Mouse (Mus musculus): ENCODE measurements around the gene Cdan1.
"Not testable (repeated sequence)": the region's sequence is repeated elsewhere in the genome, so short reads cannot be mapped to it uniquely, and the experiment has no call there.

Cdan1 gene

DNA sequence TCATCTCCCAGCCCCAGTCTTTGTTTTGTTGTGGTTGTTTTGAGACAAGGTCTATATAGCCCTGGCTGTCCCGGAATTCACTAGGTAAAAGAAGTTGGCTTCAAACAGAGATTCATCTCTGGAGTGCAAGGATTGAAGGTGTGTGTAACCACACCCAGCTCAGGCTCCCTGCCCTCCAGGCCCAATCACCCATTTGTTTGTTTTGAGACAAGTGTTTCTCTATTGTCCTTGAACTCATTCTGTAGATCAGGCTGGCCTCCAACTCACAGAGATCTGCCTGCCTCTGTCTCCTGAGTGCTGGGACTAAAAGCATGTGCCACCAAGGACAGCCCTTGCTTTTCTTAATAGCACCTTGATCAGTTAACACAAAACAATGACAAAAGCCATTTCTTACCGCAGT is 101.9 kb downstream of the Cdan1 start:
- no peak for DNase-seq (ENCODE audit: low read depth, low spot score)

DNA sequence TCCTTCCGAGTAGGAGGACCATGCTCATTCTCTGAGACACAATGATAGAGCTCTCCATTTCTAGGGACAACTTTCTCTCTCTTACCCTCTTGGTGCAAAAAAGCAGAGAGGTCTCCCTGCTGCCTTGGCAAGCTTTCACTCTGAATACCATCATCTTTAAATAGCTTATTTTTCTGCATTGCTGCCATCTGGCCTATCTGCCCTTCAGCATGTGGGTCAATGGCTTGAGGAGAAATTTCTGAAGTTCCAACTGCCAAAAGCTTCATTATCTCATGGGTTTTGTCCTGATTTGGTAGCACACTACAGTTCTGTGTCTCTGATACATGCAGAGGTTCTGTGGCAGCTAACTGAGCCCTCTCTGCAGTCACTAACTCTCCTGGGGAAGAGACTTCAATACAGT is 104.4 kb downstream of the Cdan1 start:
- DNase-seq (ENCODE audit: low read depth, low spot score): no peak

DNA sequence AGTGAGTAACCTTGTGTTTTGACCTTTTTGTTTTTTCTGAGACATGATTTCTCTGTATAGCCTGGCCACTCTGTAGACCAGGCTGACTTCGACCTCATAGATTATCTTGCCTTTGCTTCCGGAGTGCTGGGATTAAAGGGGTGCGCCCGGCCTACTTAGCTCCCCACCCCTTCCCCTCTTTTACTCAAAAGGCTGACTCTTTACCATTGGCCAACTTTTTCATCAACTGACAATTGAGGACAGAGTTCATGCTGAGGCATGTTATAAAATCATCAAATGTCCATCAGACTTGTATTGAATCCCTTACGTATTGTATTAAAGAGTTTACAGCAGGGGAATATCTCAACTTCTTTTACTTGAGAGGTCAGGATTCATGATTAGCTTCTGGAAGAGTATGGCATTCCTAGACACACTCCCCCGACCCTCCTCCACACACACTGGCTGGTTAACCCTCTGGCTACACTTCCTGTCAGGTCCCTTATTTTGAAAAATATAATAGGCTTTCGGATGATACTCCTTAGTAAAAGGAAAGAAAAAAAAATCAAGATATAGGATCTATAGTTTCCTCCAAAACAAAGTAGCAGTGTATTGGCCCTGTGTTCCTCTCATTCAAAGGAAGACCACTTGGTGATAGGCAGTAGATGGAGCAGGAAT is 117.9 kb downstream of the Cdan1 start:
- DNase-seq (ENCODE audit: low read depth, low spot score): no peak

DNA sequence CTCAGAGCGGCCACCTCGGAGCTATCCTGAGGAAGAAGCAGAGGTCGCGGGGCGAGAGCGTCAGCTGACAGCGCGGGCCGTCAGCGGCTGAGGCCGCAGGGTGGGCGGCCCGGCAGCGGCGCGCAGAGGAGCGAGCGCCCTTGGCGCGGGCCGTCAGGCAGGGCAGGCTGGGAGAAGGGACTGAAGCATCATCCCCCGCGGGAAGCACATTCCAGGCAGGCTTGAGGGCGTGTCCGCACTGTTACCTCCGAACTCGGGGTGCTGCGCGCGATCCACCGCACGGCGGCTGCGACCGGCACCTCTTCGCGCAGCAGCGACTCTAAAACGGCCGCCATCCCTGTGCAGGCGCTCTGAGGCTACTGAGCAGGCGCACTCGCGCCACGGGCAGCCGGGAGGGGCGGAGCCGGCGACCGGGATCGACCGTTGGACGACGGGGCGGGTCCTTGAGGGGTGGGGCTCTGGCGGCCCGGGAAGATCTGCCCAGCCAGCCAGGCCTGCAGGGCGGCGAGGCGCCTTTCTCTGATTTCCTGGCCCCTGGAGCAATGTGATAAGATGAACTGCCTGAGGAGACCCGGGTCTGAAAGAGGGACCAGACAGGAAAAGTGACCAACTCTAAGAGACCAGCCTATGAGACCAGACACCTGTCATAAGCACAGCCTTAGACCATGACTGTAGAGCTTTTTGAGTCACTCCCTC is 118.6 kb downstream of the Cdan1 start:
- DNase-seq (ENCODE audit: low read depth, low spot score): peak; percentile 89

DNA sequence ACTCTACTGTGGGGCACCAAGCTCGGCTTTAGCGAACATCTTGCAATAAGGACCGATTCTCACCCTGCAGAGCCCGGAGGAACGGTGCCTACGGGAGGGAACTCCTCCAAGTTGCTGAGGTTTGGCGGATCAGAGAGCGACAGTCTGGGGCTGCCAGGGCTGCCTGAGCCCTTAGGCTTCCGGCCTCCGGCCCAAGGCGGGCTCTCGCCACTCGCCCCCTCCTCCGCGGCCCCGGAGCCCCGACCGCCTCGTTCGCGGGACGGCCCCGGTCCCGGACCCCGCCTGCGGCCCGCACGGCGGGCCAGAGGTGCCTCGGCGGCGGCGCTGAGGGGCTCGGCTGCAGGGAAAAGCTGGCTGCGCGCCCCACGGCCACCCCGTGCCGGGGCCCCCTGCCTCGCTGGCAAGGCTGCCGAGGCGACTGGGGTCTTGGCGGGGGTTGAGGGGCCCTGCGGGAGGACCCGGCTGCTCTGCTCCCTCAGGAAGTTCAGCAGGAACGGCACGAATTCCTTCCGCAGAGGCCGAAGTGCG is 119.2 kb downstream of the Cdan1 start:
- peak; percentile 13 for DNase-seq (ENCODE audit: low read depth, low spot score)

DNA sequence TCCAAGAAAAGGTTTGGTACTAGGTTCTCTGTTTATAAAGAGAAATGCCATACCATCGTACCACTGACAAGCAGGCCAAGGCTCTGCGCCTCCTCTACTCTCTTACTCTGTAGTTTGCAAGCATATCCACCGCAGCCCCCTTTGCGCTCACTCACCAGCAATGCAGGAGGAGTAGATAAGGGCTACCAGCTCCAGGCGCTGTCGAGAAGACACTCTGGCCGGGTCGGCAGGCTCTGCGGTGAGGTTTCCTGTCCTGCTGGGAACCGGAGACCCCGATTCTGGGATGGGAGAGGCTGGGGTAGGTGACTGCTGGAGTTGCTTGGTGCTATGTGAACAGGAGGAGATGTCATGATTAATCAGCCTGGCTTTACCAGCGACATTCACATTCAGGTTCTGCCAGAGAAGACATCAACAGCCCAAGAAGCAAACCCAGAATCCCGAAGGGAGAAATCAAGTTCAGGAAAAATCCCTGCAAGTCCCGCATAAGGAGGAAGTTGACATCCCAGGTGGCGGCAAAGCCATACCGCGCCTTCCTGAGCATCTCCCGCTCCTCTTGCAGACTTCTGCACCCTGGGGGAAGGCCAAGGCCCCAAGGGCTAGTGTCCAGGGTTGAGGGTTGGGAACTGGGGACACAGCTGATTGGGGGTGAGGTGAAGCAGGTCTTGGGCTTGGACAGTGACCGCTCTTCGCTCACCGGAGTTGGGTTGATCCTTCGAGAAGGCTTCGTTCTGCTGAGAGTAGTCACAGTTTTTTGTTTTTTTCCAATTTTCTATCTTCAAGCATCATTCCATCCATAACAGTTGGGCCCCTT is 119.9 kb downstream of the Cdan1 start:
- DNase-seq (ENCODE audit: low read depth, low spot score): no peak

DNA sequence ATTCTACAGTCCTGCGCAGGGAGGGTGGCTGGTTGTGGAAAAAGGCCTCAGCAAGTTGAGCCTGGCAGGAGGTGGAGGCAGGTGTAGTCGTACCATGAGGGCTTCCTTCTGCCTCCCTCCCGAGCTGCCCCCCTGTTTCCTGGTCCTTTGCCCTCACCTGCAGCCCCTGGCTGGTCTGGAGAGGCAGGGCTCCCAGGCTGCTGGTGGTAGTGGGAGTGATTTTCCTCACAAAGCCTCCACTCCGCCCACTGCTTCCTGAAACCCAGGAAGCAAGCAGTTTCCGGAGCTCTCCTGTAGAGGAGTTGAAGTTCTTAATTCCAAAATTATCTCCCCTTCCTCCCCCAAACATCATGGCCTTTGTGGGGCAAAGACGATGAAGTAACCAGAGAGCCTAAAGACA is 125.8 kb downstream of the Cdan1 start:
- no peak for DNase-seq (ENCODE audit: low read depth, low spot score)

DNA sequence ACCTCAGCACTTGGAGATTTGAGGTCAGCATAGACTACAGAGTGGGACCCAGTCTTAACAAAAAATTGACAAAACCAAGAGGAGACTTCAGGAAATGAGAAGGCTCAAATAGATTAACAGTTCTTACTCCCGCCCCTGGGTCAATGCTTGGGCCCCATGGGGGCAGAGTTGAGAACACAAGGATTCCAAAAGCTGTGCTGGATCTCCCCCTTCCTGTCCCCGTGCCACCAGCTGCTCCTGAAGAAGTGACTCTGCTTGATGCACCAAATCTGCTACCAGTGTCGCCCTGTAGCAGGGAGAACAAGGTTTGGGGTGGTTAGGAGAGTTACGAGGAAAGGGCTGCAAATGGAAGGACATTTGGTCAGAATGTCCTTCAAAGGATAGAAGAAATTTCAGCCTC is 126.3 kb downstream of the Cdan1 start:
- no peak for DNase-seq (ENCODE audit: low read depth, low spot score)

DNA sequence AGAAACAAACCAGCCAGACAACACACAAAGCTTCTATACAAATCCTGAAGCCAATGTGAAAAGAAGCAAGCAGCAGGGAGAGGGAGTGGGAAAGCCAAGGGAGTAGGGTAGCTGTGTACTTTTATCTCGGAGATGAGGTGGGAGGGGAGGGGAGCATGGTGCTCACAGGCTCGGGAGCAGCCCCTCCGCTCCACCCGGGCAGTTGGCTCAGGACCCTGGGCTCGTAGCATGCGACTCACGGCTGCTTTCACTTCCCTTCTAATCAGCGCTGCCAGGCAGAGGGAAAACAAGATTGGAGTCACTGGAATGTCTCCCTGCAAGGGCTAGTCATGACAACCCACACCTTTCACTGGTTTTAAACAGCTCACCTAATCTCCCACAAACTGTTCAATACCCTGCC is 127.4 kb downstream of the Cdan1 start:
- no peak for DNase-seq (ENCODE audit: low read depth, low spot score)

DNA sequence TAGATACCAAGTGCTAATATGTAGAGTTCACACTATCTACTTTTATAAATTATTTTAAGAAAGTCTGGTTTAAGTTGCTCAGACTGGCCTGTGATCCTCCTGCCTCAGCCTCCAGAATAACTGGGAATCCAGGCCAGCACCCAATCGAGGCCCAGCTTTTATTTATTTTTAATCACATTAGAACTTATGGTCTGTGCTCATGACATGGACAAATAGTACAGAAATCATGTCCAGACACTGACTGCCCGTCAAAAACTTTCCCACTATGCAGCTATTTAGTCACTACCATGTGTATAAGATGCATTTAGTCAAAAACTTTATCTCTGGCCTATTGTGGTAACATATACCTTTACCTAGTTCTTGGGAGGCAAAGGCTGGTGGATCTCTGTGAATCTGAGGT is 128.0 kb downstream of the Cdan1 start:
- no peak for DNase-seq (ENCODE audit: low read depth, low spot score)

DNA sequence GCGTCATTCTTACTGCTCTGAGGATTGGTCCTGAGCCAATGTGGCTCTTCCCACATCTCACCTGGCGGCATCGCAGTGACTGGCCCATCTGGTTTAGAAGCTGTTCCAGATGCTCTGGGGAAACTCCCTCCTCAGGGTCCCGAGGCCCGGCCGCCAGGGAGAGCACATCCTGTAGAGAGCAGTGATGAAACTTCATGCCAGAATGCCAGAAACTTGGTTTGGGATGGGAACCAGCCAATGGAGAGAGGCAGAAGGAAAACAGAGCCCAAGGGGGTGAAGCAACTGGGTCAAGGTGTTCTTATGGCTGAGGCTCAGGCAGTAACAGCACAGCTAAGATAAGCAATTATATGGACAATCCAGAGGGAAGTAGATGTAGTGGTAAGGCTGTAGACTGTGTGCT is 129.1 kb downstream of the Cdan1 start:
- DNase-seq (ENCODE audit: low read depth, low spot score): no peak

DNA sequence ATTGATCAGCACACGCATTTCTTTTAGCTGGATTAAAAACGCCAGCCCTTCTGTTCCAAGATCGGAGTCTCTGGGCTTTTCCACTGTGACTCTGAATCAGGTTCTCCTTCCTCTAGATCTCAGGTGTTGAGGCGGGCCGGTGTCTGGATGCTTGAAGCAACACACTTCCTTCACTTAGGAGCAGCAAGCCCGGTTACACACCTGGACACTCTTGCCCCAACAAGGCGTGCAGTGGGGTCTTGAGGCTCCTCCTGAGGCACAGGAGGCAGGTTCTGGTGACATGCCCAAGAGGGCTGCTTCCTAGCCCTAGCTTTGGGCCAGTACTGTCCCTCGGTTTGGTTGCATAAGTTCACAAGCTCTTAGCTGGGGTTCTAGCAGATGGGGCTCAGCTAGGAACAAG is 131.4 kb downstream of the Cdan1 start:
- no peak for DNase-seq (ENCODE audit: low read depth, low spot score)

DNA sequence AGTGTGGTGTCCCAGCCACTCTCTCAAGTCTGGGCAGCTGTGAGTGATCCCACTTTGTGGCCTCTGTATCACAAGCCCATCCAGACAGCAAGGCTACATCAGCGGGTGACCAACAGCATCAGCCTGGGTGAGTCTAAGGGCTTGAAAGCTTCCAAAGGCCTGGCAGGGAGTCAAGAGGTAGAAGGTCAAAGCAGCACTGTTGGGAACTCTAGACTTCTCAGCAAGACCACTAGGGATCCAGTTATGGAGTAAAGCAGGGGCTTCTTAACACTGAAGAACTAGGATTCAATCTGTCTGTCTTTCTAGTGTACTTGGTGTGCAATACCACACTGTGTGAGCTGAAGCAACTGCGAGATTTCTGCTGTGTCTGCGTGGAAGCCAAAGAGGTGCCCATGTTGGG is 136.5 kb downstream of the Cdan1 start:
- no peak for DNase-seq (ENCODE audit: low read depth, low spot score)

DNA sequence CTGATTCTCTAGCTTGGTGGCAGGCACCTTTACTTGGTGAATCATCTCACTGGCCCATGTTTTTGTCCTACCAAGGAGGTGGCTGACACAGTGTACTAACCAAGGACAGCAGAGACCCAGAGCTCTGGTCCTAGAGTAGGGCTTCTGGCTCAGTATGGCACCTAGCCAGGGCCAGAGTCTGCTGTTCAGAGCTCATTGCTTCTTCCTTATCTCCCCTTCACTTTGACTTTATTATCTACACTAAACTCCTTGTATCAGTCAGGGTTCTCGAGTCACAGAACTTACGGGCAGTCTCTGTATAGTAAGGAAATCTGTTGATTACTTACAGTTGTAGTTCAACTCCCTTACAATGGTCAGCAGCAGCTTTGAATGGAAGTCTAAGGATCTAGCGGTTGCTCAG is 139.0 kb downstream of the Cdan1 start:
- no peak for DNase-seq (ENCODE audit: low read depth, low spot score)

DNA sequence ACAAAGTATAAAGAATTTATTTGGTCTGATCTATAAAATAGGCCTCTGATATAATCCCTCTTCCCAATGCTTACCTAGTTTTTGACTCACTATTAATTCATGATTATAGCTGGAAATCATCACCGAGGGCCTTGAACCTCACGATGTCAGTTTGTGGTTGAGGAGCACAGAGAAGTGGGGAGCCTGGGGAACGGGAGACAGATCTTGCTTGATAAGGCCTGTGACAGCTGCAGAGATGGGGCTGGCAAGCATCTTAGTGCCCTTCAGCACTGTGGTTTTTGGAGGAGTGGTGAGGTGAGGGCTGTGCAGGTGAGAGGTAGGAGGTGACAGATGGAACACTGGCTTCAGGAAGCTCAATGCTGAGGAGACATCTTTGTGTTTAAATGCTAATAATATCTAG is 139.8 kb downstream of the Cdan1 start:
- DNase-seq (ENCODE audit: low read depth, low spot score): no peak

DNA sequence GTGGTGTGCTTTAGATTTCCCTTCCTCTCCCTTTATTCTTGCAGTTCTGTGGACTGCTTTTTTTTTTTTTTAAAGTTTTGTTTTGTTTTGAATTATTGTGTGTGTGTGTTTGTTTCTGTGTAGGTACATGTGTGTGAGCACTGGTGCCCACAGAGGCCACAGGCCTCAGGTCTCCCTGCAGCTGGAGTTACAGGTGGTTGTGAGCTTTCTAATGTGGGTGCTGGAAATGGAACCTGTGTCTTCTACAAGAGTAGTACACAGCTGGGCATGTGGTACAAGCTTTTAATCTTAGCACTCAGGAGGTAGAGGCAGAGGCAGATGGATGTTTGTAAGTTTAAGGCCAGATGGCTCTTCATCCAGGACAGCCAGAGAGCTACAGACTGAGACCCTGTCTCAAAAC is 142.9 kb downstream of the Cdan1 start:
- DNase-seq (ENCODE audit: low read depth, low spot score): no peak

DNA sequence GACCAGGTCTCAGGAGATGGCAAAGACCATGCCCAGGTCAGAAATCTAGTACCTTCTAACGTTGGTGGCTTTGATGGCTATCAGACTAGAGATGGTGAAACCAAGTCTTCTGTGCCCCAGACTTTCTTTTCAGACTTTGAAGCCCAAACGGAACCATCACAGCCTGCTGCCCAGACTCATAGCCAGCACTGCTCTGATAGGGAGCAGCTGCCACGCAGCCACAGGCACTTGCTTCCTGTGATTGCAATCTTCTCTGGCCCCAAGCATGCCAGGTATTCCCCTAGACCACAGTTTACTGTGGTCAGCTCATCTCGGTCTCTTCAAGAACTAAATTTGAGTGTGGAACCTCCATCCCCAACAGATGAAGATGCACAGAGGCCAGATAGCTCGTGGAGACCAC is 147.3 kb downstream of the Cdan1 start:
- DNase-seq (ENCODE audit: low read depth, low spot score): no peak

DNA sequence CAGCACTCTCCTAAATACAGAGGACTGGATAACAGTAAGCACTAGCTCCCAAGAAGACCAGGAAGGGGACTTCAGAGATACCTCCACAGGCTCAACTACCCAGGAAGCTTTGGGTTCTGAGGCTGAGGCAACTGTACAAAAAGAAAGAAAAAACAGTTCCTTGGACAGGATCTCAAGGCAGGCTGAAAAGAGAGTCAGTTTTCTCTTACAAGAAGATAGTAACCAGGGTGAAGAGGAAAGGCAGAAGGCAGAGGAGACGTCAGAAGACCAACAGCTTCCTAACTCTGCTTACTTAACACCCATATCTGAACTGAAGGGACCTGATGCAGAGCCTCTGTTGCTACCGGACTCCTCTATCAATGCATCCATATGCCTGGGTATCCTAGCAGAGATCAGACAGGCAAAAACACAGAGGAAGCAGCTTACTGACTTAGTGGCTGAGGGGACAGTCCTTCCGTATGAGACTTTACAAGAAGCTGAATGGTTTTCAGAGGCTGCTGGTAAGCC is 149.5 kb downstream of the Cdan1 start:
- no peak for DNase-seq (ENCODE audit: low read depth, low spot score)

DNA sequence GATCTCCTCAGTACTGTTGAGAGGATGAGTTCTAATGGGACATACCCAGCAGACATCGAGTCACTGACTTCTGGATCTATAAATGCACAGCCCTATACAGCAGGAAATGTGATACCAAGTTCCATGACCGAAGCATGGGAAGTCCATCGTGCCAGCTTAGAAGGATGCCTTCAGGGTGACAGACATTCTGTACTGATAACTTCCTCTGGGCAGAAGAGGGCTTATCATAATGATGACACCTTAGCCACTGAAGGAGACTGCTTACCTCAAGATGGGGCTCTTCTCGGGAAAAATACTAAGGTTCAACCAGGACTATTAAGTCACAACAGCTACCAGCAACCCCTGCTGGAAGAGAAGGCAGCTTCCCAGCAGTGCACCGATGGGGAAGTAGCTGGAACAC is 152.2 kb downstream of the Cdan1 start:
- DNase-seq (ENCODE audit: low read depth, low spot score): no peak

DNA sequence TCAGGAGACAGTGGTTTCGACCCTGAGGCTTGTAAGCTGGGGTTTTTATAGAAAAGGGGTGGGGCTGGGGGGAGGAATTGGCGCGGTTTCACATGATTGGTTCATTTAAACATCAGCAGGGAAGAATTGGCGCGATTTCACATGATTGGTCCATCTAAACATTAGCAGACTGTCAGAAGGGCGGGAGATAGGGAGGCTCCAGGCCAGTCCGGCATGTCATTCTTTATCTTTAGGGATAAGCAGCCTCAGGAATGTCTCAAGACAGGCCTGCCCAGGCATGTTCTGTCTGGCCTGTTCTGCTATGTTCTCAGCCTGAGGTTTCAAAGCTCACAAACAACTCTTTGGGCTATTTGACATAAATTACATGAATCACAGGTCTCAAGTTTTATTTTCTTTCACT is 168.8 kb downstream of the Cdan1 start:
- DNase-seq (ENCODE audit: low read depth, low spot score): not testable (repeated sequence)

DNA sequence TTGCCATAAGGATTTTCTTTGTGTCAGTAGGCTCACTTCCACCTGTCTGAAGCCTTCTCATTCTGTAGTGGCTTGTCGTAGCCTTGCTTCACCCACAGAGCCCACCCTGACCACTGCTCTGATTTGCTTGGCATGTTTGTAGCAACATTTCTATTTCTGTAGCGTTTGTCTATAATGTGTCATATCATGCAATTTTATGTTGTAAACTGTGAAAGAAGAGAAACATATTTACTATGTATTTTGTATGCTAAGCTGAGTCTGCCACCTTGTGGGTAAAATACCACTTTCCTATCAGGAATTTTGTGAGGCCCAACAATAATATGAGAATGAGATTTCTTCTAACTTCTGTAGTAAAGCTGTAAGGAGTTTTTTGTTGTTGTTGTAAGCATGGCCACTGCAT is 179.7 kb downstream of the Cdan1 start:
- no peak for DNase-seq (ENCODE audit: low read depth, low spot score)

DNA sequence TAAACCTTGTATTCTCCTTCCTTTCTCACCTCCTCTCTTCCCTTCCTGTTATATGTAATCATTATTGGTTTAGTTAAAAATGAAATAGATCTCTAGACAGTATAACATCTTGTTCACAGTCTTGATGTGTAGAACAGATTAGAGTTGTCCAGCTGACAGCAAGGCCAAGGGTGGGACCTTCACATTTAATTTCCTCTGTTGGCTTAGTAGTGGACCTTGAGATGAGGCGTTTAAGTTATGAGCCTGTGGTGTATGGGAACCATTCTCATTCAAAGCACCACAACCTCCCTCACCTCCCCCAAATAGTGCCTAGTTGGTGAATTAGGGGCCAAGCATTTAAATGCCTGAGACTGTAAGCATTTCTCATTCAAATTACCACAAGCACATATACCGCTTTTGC is 182.5 kb downstream of the Cdan1 start:
- no peak for DNase-seq (ENCODE audit: low read depth, low spot score)
